Mouse (Mus musculus): ENCODE data around the gene Gm11444.

GRCm38 (mm10) chr11:85876059-85876788 is 26.1 kb upstream of the Gm11444 start:
- no peak for TF ChIP-seq POLR2A (IDR thresholded peaks at IDR 0.05; ENCODE audit: control insufficient read depth, low read depth, low read length)
- no peak for TF ChIP-seq CTCF (IDR thresholded peaks at IDR 0.05; ENCODE audit: control insufficient read depth, insufficient read depth, insufficient replicate concordance, low read depth, low read length)

Measured in testis, adult 2 months (tissue).